Mouse (Mus musculus) adrenal gland, postnatal 10 days (tissue): ENCODE measurements around the gene Lrrc51. TPM values are rescaled to one million over a fixed set of nuclear protein-coding genes. Genes with fewer than 3 reads are reported as not detected.
A peak's percentile ranks its signal among the peaks of the same experiment; 100 is the strongest.
"Not testable (repeated sequence)": the region's sequence is repeated elsewhere in the genome, so short reads cannot be mapped to it uniquely, and the experiment has no call there.

Source experiments
- DNase-seq: peaks from one replicate; pipeline ENCODE4 v3.0.0; 2021; ENCODE audit warnings: mixed read lengths
- long read RNA-seq, 2 experiments: library from polyadenylated mRNA; stranded (forward); transcript quantifications; one replicate each; pipeline ENCODE4 v2.0.0; 2021
- total RNA-seq, 2 experiments: library from RNA; stranded (reverse); gene quantifications; 2 replicates each; pipeline ENCODE4 v1.2.3; 2021

Lrrc51 gene
- 1 to 10 TPM; 8.4 TPM for total RNA-seq
- long read RNA-seq, experiment 1, partial matches to known transcripts = 1 of 7 reads
- long read RNA-seq, experiment 1, other reads (novel, unspliced or antisense) = 3 of 7 reads
- long read RNA-seq, experiment 2, partial matches to known transcripts = 2 of 5 reads
- long read RNA-seq, experiment 2, other reads (novel, unspliced or antisense) = 0 of 5 reads

- DNase-seq = peak; percentile 96
Observed at GRCm38 (mm10) chr7:101933751-101934240, at the start of gene Lrrc51, which contains the start of gene Numa1. TSS of gene Lrrc51 (minus strand) at chr7:101933895. TSS of gene Numa1 (plus strand) at chr7:101934111.

DNA sequence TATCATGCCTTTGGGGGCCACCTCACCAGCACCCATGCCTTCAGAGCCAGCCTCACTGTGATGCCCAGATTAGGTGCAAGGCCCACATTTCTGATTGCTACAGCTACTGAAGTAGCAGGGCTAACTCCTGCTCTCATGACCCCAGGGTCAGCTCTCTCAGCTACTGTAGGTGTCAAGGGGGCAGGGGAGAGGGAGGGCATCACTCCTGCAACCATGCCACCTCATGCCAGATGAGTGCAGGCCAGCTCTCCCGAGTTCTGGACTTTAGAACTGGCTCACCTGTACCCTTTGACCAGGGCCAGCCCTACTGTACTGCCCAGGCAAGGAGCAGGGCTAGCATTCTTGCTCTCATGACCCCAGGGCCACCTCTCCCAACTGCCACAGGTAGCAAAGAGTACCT, 49.0 kb upstream of the Lrrc51 start:
- DNase-seq = no peak

DNA sequence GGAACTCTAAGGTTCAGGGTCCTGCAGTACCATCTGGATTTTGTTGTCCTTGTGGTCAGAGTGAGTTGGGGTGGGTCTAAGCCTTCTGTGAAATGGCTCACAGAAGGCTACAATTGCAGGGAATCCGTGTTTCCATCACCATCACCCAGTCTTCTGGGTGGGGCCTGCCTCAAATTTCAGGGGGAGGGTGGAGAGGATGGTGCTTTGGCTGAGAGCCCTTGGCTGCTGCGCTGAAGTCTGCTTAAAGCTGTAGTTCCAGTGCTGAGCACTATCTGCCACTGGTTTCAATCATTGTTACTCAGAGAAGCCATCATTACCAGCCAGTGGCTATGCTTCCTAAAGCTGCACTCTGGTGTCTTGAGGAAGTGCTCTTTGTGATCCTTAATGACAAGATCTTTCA, 40.8 kb upstream of the Lrrc51 start:
- DNase-seq = peak; percentile 65

- DNase-seq = no peak
Observed at GRCm38 (mm10) chr7:101973730-101974129, 40.0 kb upstream of the Lrrc51 start.

- no peak for DNase-seq
Observed at GRCm38 (mm10) chr7:101971721-101972120, 38.0 kb upstream of the Lrrc51 start.

GRCm38 (mm10) chr7:101970821-101971461, 37.2 kb upstream of the Lrrc51 start:
- DNase-seq = peak; percentile 81

- DNase-seq = peak; percentile 94
Observed at GRCm38 (mm10) chr7:101970429-101970775, 36.7 kb upstream of the Lrrc51 start.

- peak; percentile 91 for DNase-seq
Observed at GRCm38 (mm10) chr7:101969694-101970428, 36.2 kb upstream of the Lrrc51 start.

DNA sequence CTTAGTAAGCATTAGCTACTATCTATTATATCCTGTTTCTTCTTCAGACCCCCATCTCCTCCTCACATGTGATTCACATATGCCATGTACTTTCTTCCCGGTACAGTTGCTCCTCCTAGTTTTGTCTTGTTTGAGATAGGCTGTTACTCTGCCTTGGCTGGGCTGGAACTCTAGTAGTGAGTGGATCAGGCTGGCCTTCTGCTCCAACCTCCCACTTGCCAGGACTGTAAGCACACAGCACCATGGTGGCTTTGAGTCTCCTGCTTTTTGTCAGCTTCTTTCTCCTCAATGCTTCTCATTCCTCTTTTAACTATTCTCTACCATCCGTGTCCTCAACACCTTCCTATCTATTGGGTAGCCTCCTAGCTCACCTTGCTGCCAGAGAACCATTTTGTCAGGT, 35.1 kb upstream of the Lrrc51 start:
- no peak for DNase-seq

- no peak for DNase-seq
Observed at GRCm38 (mm10) chr7:101967256-101967655, 33.6 kb upstream of the Lrrc51 start.

- DNase-seq = no peak
Observed at GRCm38 (mm10) chr7:101965606-101966005, 31.9 kb upstream of the Lrrc51 start.

GRCm38 (mm10) chr7:101964551-101964950, 30.9 kb upstream of the Lrrc51 start:
- DNase-seq = peak; percentile 60

- DNase-seq = no peak
Observed at GRCm38 (mm10) chr7:101963621-101964020, 29.9 kb upstream of the Lrrc51 start.

DNA sequence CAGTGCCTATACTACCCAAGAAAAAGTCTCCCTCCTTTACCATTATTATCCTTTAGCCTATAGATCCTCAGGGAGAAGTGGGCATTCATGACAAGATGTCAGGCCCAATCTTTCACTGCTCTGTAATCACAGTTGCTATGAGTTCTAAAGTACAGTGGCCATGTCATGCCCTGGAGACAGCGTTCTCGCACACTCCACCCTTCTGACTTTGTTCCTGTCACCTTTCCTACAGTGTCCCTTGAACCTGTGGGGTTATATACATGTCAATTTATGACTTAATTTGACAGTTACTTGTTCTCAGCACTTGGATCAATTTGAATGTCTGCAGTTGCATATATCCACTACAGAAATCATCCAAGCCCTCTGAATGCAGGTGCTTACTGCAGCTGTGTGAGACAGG, 29.1 kb upstream of the Lrrc51 start:
- DNase-seq = no peak

DNA sequence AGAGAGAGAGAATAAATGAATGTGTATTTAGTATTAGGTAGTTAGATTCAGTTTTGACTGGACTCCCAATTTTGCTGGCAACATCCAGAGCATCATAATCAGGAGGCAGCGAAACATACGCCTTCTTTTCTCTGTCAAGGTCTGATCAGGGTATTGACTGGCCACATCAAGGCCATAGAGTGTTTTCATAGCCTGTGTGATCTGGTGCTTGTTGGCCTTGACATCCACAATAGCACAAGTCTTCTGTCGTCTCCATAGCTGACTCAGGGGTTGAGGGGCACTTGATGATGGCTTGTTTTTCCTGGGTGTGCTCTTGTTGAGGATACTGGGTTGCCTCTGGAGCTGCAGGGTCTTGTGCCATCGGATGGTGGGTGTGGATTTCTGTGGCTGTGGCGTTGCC, 23.2 kb upstream of the Lrrc51 start:
- peak; percentile 36 for DNase-seq

GRCm38 (mm10) chr7:101956481-101956880, 22.8 kb upstream of the Lrrc51 start:
- DNase-seq = no peak

- no peak for DNase-seq
Observed at GRCm38 (mm10) chr7:101955862-101956261, 22.2 kb upstream of the Lrrc51 start.

GRCm38 (mm10) chr7:101955276-101955675, 21.6 kb upstream of the Lrrc51 start:
- no peak for DNase-seq

DNA sequence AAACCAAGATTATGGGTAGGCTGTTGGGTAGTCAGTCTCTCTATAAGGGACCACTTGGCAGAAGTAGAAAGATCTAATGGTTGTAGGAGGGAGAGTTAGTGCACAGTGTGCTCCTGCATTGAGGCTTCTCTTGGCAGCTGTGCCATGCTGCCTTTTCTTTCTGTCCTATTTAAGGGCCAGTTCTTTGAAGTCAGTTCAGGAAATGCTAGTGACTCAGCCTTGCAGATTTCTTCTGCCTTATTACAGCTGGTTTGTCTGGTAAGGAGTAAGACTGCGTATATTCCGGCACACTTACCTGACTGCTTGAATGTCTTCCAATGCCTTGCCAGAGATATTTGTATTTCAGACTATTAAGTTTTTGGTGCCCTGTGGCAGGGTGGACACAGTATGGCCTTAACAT, 20.5 kb upstream of the Lrrc51 start:
- DNase-seq = no peak

DNA sequence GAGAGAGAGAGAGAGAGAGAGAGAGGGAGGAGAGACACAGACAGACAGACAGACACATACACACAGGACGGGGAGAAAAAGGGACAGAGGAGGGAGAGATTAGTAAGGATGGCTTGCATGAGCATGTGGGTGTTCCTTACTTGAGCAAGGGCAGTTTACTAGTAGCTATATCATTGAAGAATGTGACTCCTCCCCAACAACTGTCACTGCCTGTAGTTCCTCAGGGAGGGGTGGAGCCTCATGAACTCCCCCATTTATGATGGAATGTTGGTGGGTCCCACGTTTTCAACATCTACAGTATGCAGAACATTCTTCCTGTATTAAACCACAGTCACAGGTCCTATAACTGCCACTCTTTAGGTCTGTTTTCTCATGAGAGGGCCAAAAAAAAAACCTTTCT, 18.4 kb upstream of the Lrrc51 start:
- no peak for DNase-seq

DNA sequence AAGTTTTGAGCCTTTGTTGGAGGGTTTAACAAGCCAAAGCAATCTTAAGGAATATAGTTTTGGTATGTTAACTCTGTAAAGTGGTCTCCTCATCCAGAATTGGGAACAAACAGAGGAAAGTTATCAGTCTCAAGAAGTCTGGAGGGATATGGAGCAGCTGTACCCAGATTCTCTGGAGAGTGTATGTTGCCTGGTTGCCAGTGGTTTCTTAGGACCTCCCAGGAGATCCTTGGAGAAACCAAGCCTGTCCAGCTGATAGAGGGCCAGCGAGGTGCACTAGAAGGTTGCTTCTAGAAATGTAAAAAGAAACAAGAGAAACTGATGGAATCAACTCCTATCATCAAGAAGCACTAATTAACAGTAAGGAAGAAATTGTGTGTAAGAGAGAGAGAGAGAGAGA, 18.0 kb upstream of the Lrrc51 start:
- DNase-seq = no peak

DNA sequence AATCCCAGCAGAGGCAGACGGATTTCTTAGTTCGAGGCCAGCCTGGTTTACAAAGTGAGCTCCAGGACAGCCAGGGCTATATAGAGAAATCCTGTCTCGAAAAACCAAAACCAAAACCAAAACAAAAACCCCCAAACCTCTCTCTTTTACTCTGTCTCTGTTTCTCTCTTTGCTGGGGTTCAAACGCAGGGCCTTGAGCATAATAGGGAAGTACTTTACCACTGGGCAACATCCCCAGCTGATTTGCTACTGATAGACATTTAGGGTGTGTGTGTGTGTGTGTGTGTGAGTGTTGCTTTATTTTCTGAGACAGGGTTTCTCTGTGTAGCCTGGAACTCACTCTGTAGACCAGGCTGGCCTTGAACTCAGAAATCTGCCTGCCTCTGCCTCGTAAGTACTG, 15.3 kb upstream of the Lrrc51 start:
- not testable (repeated sequence) for DNase-seq

DNA sequence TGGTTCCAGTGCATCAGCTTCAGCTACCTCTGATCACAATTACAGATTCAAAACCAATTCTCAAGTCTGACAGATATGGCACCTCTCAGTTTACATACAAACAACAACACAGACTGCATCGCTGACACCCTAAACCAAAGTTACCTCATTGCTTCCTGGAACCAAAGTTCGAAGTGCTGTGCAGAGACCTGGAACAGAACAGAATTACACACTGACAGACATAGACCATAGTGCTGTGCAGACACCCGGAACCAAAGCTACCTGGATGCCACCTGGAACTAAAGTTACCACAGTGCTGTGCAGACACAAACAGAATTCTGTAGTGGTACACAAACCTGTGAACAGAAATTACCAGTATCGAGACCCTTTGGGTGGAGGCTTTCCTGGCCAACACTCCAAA, 6.1 kb upstream of the Lrrc51 start:
- no peak for DNase-seq

- DNase-seq = no peak
Observed at GRCm38 (mm10) chr7:101938348-101938747, 4.7 kb upstream of the Lrrc51 start.
